Mouse (Mus musculus): ENCODE data around the gene Krt2. TPM values are rescaled to one million over a fixed set of nuclear protein-coding genes. Genes with fewer than 3 reads are reported as not detected.

The Krt2 gene
- polyA plus RNA-seq, 1 experiment from 2014 or later, result not detected

- no peak overlapping the region for H3K27ac ChIP-seq (replicated peaks; ENCODE audit: low read depth, low read length)
- no peak overlapping the region for H3K9ac ChIP-seq (ENCODE audit: low read length)
- 49% methylated on average over 5 of the region's 5 CpGs for WGBS
- H3K36me3 ChIP-seq (ENCODE audit: control insufficient read depth, insufficient read depth, low read length), result no peaks in the 10 kb centered on the region
- no peak overlapping the region for H3K4me3 ChIP-seq (ENCODE audit: low read depth, low read length)
- H3K4me2 ChIP-seq (ENCODE audit: low read depth, severe bottlenecking), result no peak overlapping the region
- no peak for DNase-seq (ENCODE audit: low spot score)
- no peaks in the 10 kb centered on the region for H3K4me1 ChIP-seq (ENCODE audit: control insufficient read depth, insufficient read depth, low read length)
- no peaks in the 10 kb centered on the region for H3K9me3 ChIP-seq (ENCODE audit: control insufficient read depth, low read length)
- H3K27me3 ChIP-seq (ENCODE audit: control insufficient read depth, insufficient read depth, low read length), result no peaks in the 10 kb centered on the region
- no peak for ATAC-seq (ENCODE audit: insufficient number of reproducible peaks, low FRiP score, low TSS enrichment, low read depth)
These were observed 34.6 kb upstream of the Krt2 start for GRCm38 (mm10) chr15:101852571-101852970.

GRCm38 (mm10) chr15:101850694-101851093, 32.7 kb upstream of the Krt2 start, which contains the start of gene Krt1:
Krt1 (minus strand) TSS chr15:101850794.
- no peak within 1 kb of the TSS for H3K27ac ChIP-seq (replicated peaks; ENCODE audit: low read depth, low read length)
- H3K4me1 ChIP-seq (ENCODE audit: control insufficient read depth, insufficient read depth, low read length), result no peaks in the 10 kb centered on the region
- no peaks in the 10 kb centered on the region for H3K9me3 ChIP-seq (ENCODE audit: control insufficient read depth, low read length)
- no peaks in the 10 kb centered on the region for H3K27me3 ChIP-seq (ENCODE audit: control insufficient read depth, insufficient read depth, low read length)
- no peak for ATAC-seq (ENCODE audit: insufficient number of reproducible peaks, low FRiP score, low TSS enrichment, low read depth)
- no peak within 1 kb of the TSS for H3K4me2 ChIP-seq (ENCODE audit: low read depth, severe bottlenecking)
- no peak within 1 kb of the TSS for H3K9ac ChIP-seq (ENCODE audit: low read length)
- no peaks in the 10 kb centered on the region for H3K36me3 ChIP-seq (ENCODE audit: control insufficient read depth, insufficient read depth, low read length)
- no peak within 1 kb of the TSS for H3K4me3 ChIP-seq (ENCODE audit: low read depth, low read length)
- 71% methylated on average over 6 of the region's 6 CpGs for WGBS
- no peak for DNase-seq (ENCODE audit: low spot score)

- WGBS, result 1% methylated on average over 37 of the region's 37 CpGs
- DNase-seq (ENCODE audit: low spot score) (peak; percentile 68), ATAC-seq (ENCODE audit: insufficient number of reproducible peaks, low FRiP score, low TSS enrichment, low read depth) (no peak)
- H3K27me3 ChIP-seq (ENCODE audit: control insufficient read depth, insufficient read depth, low read length), result 0 out of 2 replicates have a peak, but pooled peaks cover 3% of the 10 kb centered on the region
- peak overlapping the region; percentile 67 for H3K9ac ChIP-seq (ENCODE audit: low read length)
- H3K9me3 ChIP-seq (ENCODE audit: control insufficient read depth, low read length), result no peaks in the 10 kb centered on the region
- no peaks in the 10 kb centered on the region for H3K36me3 ChIP-seq (ENCODE audit: control insufficient read depth, insufficient read depth, low read length)
- no peak overlapping the region for H3K27ac ChIP-seq (replicated peaks; ENCODE audit: low read depth, low read length)
- no peaks in the 10 kb centered on the region for H3K4me1 ChIP-seq (ENCODE audit: control insufficient read depth, insufficient read depth, low read length)
- peak overlapping the region; percentile 44 for H3K4me3 ChIP-seq (ENCODE audit: low read depth, low read length)
- H3K4me2 ChIP-seq (ENCODE audit: low read depth, severe bottlenecking), result peak overlapping the region; percentile 88
These were observed 28.0 kb upstream of the Krt2 start for GRCm38 (mm10) chr15:101845971-101846403.

GRCm38 (mm10) chr15:101843192-101843591, 25.2 kb upstream of the Krt2 start:
- no peak overlapping the region for H3K9ac ChIP-seq (ENCODE audit: low read length)
- H3K4me3 ChIP-seq (ENCODE audit: low read depth, low read length), result no peak overlapping the region
- no peaks in the 10 kb centered on the region for H3K4me1 ChIP-seq (ENCODE audit: control insufficient read depth, insufficient read depth, low read length)
- DNase-seq (ENCODE audit: low spot score) (no peak), ATAC-seq (ENCODE audit: insufficient number of reproducible peaks, low FRiP score, low TSS enrichment, low read depth) (no peak)
- no peaks in the 10 kb centered on the region for H3K9me3 ChIP-seq (ENCODE audit: control insufficient read depth, low read length)
- 0 out of 2 replicates have a peak, but pooled peaks cover 3% of the 10 kb centered on the region for H3K27me3 ChIP-seq (ENCODE audit: control insufficient read depth, insufficient read depth, low read length)
- no peak overlapping the region for H3K4me2 ChIP-seq (ENCODE audit: low read depth, severe bottlenecking)
- 64% methylated on average over 9 of the region's 9 CpGs for WGBS
- no peak overlapping the region for H3K27ac ChIP-seq (replicated peaks; ENCODE audit: low read depth, low read length)
- no peaks in the 10 kb centered on the region for H3K36me3 ChIP-seq (ENCODE audit: control insufficient read depth, insufficient read depth, low read length)

GRCm38 (mm10) chr15:101834784-101835328, 16.9 kb upstream of the Krt2 start:
- Histone ChIP-seq H3K4me2 (ENCODE audit: low read depth, severe bottlenecking) (no peak overlapping the region), H3K27ac (replicated peaks; ENCODE audit: low read depth, low read length) (no peak overlapping the region), H3K27me3 (ENCODE audit: control insufficient read depth, insufficient read depth, low read length) (no peaks in the 10 kb centered on the region), H3K4me3 (ENCODE audit: low read depth, low read length) (no peak overlapping the region), H3K9ac (ENCODE audit: low read length) (no peak overlapping the region), H3K36me3 (ENCODE audit: control insufficient read depth, insufficient read depth, low read length) (no peaks in the 10 kb centered on the region), H3K9me3 (ENCODE audit: control insufficient read depth, low read length) (no peaks in the 10 kb centered on the region), H3K4me1 (ENCODE audit: control insufficient read depth, insufficient read depth, low read length) (no peaks in the 10 kb centered on the region)
- ATAC-seq (ENCODE audit: insufficient number of reproducible peaks, low FRiP score, low TSS enrichment, low read depth) (no peak), DNase-seq (ENCODE audit: low spot score) (no peak)
- WGBS, result 65% methylated on average over 5 of the region's 5 CpGs

GRCm38 (mm10) chr15:101833131-101833530, 15.2 kb upstream of the Krt2 start:
- no peaks in the 10 kb centered on the region for H3K9me3 ChIP-seq (ENCODE audit: control insufficient read depth, low read length)
- ATAC-seq (ENCODE audit: insufficient number of reproducible peaks, low FRiP score, low TSS enrichment, low read depth), result no peak
- H3K27ac ChIP-seq (replicated peaks; ENCODE audit: low read depth, low read length), result no peak overlapping the region
- no peak overlapping the region for H3K4me3 ChIP-seq (ENCODE audit: low read depth, low read length)
- H3K4me1 ChIP-seq (ENCODE audit: control insufficient read depth, insufficient read depth, low read length), result no peaks in the 10 kb centered on the region
- H3K36me3 ChIP-seq (ENCODE audit: control insufficient read depth, insufficient read depth, low read length), result no peaks in the 10 kb centered on the region
- H3K9ac ChIP-seq (ENCODE audit: low read length), result no peak overlapping the region
- 32% methylated on average over 6 of the region's 6 CpGs for WGBS
- H3K27me3 ChIP-seq (ENCODE audit: control insufficient read depth, insufficient read depth, low read length), result no peaks in the 10 kb centered on the region
- no peak for DNase-seq (ENCODE audit: low spot score)
- H3K4me2 ChIP-seq (ENCODE audit: low read depth, severe bottlenecking), result no peak overlapping the region

GRCm38 (mm10) chr15:101829441-101829840, 11.5 kb upstream of the Krt2 start:
- DNase-seq (ENCODE audit: low spot score), result no peak
- no peak overlapping the region for H3K27ac ChIP-seq (replicated peaks; ENCODE audit: low read depth, low read length)
- H3K4me1 ChIP-seq (ENCODE audit: control insufficient read depth, insufficient read depth, low read length), result no peaks in the 10 kb centered on the region
- H3K4me3 ChIP-seq (ENCODE audit: low read depth, low read length), result no peak overlapping the region
- H3K9me3 ChIP-seq (ENCODE audit: control insufficient read depth, low read length), result no peaks in the 10 kb centered on the region
- 79% methylated on average over 5 of the region's 5 CpGs for WGBS
- no peaks in the 10 kb centered on the region for H3K36me3 ChIP-seq (ENCODE audit: control insufficient read depth, insufficient read depth, low read length)
- H3K9ac ChIP-seq (ENCODE audit: low read length), result no peak overlapping the region
- ATAC-seq (ENCODE audit: insufficient number of reproducible peaks, low FRiP score, low TSS enrichment, low read depth), result no peak
- no peak overlapping the region for H3K4me2 ChIP-seq (ENCODE audit: low read depth, severe bottlenecking)
- H3K27me3 ChIP-seq (ENCODE audit: control insufficient read depth, insufficient read depth, low read length), result no peaks in the 10 kb centered on the region

- H3K27me3 ChIP-seq (ENCODE audit: control insufficient read depth, insufficient read depth, low read length), result no peaks in the 10 kb centered on the region
- ATAC-seq (ENCODE audit: insufficient number of reproducible peaks, low FRiP score, low TSS enrichment, low read depth) (no peak), DNase-seq (ENCODE audit: low spot score) (no peak)
- no peak overlapping the region for H3K27ac ChIP-seq (replicated peaks; ENCODE audit: low read depth, low read length)
- no peak overlapping the region for H3K9ac ChIP-seq (ENCODE audit: low read length)
- no peak overlapping the region for H3K4me3 ChIP-seq (ENCODE audit: low read depth, low read length)
- no peaks in the 10 kb centered on the region for H3K4me1 ChIP-seq (ENCODE audit: control insufficient read depth, insufficient read depth, low read length)
- no peak overlapping the region for H3K4me2 ChIP-seq (ENCODE audit: low read depth, severe bottlenecking)
- WGBS, result 37% methylated on average over 3 of the region's 3 CpGs
- H3K36me3 ChIP-seq (ENCODE audit: control insufficient read depth, insufficient read depth, low read length), result no peaks in the 10 kb centered on the region
- H3K9me3 ChIP-seq (ENCODE audit: control insufficient read depth, low read length), result no peaks in the 10 kb centered on the region
These were observed 3.8 kb upstream of the Krt2 start for GRCm38 (mm10) chr15:101821786-101822185.
